Mouse (Mus musculus): Measurements from ENCODE around the gene Gm45713. TPM values are rescaled to one million over a fixed set of nuclear protein-coding genes. Genes with fewer than 3 reads are reported as not detected.
A peak's percentile ranks its signal among the peaks of the same experiment; 100 is the strongest.

Gm45713 gene
- polyA plus RNA-seq, 1 experiment from 2014 or later: not detected

DNA sequence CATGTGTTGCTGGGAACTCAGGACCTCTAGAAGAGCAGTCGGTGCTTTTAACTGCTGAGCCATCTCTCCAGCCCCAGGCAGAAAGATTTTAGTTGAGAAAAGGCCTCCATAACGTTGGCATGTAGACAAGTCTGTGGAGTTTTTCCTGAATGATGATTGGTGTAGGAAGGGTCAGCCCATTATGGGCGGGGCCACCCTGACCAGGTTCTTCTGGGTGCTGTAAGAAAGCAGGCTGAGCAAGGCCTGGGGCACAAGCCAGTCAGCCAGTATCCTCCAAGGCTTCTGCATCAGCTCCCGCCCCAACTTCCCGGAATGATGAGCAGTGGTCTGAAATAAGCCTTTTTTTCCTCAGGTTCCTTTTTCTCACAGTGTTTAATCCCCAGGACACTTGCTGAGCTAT is 55.0 kb downstream of the Gm45713 start:
- Histone ChIP-seq H3K9me3 (no peaks in the 10 kb centered on the region), H3K36me3 (replicated peaks) (peaks cover 63% of the 10 kb centered on the region), H3K27me3 (replicated peaks; ENCODE audit: low read depth, poor library complexity, severe bottlenecking) (no peaks in the 10 kb centered on the region), H3K4me1 (peaks cover 11% of the 10 kb centered on the region), H3K4me3 (no peak overlapping the region), H3K27ac (replicated peaks) (no peak overlapping the region)
- WGBS: 41% methylated on average over 5 of the region's 5 CpGs
- no peak for DNase-seq (ENCODE audit: low spot score)

DNA sequence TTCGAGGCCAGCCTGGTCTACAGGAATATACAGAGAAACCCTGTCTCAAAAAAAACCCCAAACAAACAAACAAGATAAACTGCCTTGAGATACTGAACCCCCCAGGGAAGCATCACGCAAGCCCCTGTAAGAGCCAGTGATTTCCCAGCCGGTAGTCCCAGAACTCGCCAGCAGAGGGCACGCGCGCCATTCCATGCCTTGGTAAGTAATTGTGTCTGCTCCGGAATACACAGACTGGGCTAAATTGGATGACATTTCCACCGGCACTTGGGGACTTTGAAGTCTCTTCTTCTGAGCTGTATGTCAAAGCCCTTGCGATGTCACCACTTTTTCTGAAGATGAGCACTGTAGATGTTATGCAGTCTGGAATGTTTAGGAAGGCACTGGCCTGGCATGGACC is 56.2 kb downstream of the Gm45713 start:
- Histone ChIP-seq H3K27me3 (replicated peaks; ENCODE audit: low read depth, poor library complexity, severe bottlenecking) (no peaks in the 10 kb centered on the region), H3K9me3 (no peaks in the 10 kb centered on the region), H3K27ac (replicated peaks) (no peak overlapping the region), H3K4me3 (no peak overlapping the region), H3K36me3 (replicated peaks) (peaks cover 63% of the 10 kb centered on the region), H3K4me1 (peaks cover 11% of the 10 kb centered on the region)
- 2% methylated on average over 10 of the region's 10 CpGs for WGBS
- peak; percentile 91 for DNase-seq (ENCODE audit: low spot score)

DNA sequence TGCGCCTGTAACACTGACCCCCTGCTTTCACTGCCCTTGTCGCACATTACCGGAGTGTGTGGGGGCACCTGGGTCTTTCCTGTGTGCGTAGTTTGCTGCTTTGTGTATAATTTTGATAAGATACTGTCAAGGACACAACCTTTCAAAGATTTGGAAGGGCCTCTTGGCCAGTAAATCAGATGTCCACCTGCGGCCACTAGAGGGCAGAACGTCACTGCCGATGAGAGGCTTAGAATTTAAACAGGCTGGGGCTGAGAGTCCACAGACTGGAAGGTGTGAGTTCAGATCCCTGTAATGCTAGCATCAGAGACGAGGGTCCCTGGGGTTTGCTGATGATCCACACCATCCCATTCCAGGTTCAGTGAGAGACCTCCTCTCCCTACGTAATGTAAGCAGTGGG is 57.5 kb downstream of the Gm45713 start:
- Histone ChIP-seq H3K4me1 (peaks cover 11% of the 10 kb centered on the region), H3K9me3 (no peaks in the 10 kb centered on the region), H3K27me3 (replicated peaks; ENCODE audit: low read depth, poor library complexity, severe bottlenecking) (no peaks in the 10 kb centered on the region), H3K4me3 (0 out of 2 replicates have a peak overlapping the region, but pooled peaks have one; percentile 3), H3K27ac (replicated peaks) (no peak overlapping the region), H3K36me3 (replicated peaks) (peaks cover 64% of the 10 kb centered on the region)
- peak; percentile 78 for DNase-seq (ENCODE audit: low spot score)
- WGBS: 40% methylated on average over 9 of the region's 9 CpGs

DNA sequence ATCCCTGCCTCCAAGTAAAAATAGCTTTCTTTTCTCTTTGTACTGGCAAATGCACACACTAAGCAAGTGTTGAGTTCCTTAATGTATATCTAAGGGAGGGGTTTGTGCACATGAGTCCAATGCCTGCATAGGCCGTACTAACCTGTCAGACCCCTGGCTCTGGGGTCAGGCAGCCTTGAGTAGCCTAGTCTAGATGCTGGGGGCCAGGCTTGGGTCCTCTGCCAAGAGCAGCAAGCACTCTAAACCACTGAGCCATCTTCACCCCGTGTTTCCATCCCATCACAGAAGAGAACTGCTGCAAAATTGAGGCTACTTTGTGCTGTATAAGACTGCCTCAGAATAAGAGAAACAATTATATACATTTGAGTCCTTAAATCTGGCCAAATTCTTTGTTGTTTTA is 58.2 kb downstream of the Gm45713 start:
- Histone ChIP-seq H3K27ac (replicated peaks) (no peak overlapping the region), H3K4me1 (peaks cover 9% of the 10 kb centered on the region), H3K27me3 (replicated peaks; ENCODE audit: low read depth, poor library complexity, severe bottlenecking) (no peaks in the 10 kb centered on the region), H3K36me3 (replicated peaks) (peaks cover 61% of the 10 kb centered on the region), H3K4me3 (no peak overlapping the region), H3K9me3 (no peaks in the 10 kb centered on the region)
- 93% methylated on average over 2 of the region's 2 CpGs for WGBS
- no peak for DNase-seq (ENCODE audit: low spot score)

DNA sequence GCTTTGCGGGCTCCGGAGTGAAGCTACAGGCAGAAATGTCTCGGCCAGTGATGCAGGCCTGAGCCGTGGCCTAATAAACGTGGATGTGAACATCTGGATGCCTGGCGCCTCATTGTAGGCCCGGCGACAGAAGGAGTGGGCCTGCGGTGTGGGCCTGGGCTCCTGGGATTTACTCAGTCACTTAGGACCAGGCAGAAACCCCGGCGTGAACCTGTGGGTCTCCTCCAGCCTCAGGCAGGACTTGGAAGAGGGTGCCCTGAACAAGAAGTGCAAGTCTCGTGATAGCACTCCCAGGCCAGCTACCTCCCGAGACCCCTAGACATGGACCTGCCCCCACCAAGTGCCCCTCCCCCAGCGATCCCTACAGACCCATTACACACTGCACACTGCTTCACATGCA is 58.7 kb downstream of the Gm45713 start:
- Histone ChIP-seq H3K27me3 (replicated peaks; ENCODE audit: low read depth, poor library complexity, severe bottlenecking) (no peaks in the 10 kb centered on the region), H3K27ac (replicated peaks) (no peak overlapping the region), H3K36me3 (replicated peaks) (peaks cover 56% of the 10 kb centered on the region), H3K9me3 (no peaks in the 10 kb centered on the region), H3K4me1 (peaks cover 4% of the 10 kb centered on the region), H3K4me3 (no peak overlapping the region)
- no peak for DNase-seq (ENCODE audit: low spot score)
- WGBS: 89% methylated on average over 14 of the region's 14 CpGs

DNA sequence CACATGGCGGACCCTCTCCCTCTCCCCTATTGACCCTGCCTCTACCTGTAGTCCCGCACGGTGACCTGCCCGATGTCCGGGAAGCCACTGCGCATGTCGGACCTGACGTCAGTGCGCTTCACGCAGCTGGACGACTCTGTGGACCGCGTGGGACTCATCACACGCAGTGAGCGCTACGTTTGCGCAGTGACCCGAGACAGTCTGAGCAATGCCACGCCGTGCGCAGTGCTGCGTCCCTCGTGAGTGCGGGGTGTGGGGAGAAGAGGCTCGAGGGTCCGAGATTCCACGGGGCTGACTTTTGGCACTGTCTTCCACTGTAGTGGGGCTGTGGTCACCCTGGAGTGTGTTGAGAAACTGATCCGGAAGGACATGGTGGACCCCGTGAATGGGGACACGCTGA is 59.5 kb downstream of the Gm45713 start:
- H3K27ac ChIP-seq (replicated peaks): no peak overlapping the region
- WGBS: 91% methylated on average over 30 of the region's 30 CpGs
- DNase-seq (ENCODE audit: low spot score): no peak
- H3K9me3 ChIP-seq: no peaks in the 10 kb centered on the region
- no peak overlapping the region for H3K4me3 ChIP-seq
- H3K36me3 ChIP-seq (replicated peaks): peaks cover 50% of the 10 kb centered on the region
- peaks cover 3% of the 10 kb centered on the region; the same call in 1 of the 2 replicates for H3K4me1 ChIP-seq
- no peaks in the 10 kb centered on the region for H3K27me3 ChIP-seq (replicated peaks; ENCODE audit: low read depth, poor library complexity, severe bottlenecking)

MicroRNAs encoded within 50 kb of the gene (microRNA counts, 519-probe panel; counts per million panel counts)
- microRNA mmu-miR-150: 188 counts per million, percentile 57 among the panel's probes with 10 or more counts

Small RNA genes within 50 kb of the gene (microRNA-seq; reads per million reads assigned to microRNA genes)
- gene Mir150 (3.7 reads per million, percentile 6 among the genes with 10 or more reads in this experiment), gene Mir5121 (48.5 reads per million, percentile 42 among the genes with 10 or more reads in this experiment), gene Mir7055 (not detected)

Other genes starting within 250 kb of the Gm45713 start
- gene Med25, start 243.5 kb downstream of the Gm45713 start, polyA plus RNA-seq (2016; fragmentation: Nextera tagmentation; extraction: Ambion mirVana): 135 and 146 TPM in 2 replicates
- 17.6 and 20.1 TPM in 2 replicates for gene Fuz, start 240.2 kb downstream of the Gm45713 start, polyA plus RNA-seq (2016; fragmentation: Nextera tagmentation; extraction: Ambion mirVana)
- gene Ap2a1, start 206.7 kb downstream of the Gm45713 start, polyA plus RNA-seq (2016; fragmentation: Nextera tagmentation; extraction: Ambion mirVana): 75.1 and 77.1 TPM in 2 replicates
- 0.14 and 0.30 TPM in 2 replicates for gene Tsks, start 193.0 kb downstream of the Gm45713 start, polyA plus RNA-seq (2016; fragmentation: Nextera tagmentation; extraction: Ambion mirVana)
- 18.5 and 18.8 TPM in 2 replicates for gene Cpt1c, start 161.4 kb downstream of the Gm45713 start, polyA plus RNA-seq (2016; fragmentation: Nextera tagmentation; extraction: Ambion mirVana)
- 968 and 991 TPM in 2 replicates for gene Prmt1, start 149.7 kb downstream of the Gm45713 start, polyA plus RNA-seq (2016; fragmentation: Nextera tagmentation; extraction: Ambion mirVana)
- 70.3 and 77.5 TPM in 2 replicates for gene Irf3, start 138.6 kb downstream of the Gm45713 start, polyA plus RNA-seq (2016; fragmentation: Nextera tagmentation; extraction: Ambion mirVana)
- 87.0 and 90.7 TPM in 2 replicates for gene Bcl2l12, start 137.5 kb downstream of the Gm45713 start, polyA plus RNA-seq (2016; fragmentation: Nextera tagmentation; extraction: Ambion mirVana)
- gene Scaf1, start 119.9 kb downstream of the Gm45713 start, polyA plus RNA-seq (2016; fragmentation: Nextera tagmentation; extraction: Ambion mirVana): 46.2 and 47.9 TPM in 2 replicates
- 18.8 and 20.3 TPM in 2 replicates for gene Rras, start 118.3 kb downstream of the Gm45713 start, polyA plus RNA-seq (2016; fragmentation: Nextera tagmentation; extraction: Ambion mirVana)
- 13.4 and 14.9 TPM in 2 replicates for gene Prr12, start 83.3 kb downstream of the Gm45713 start, polyA plus RNA-seq (2016; fragmentation: Nextera tagmentation; extraction: Ambion mirVana)
- 70.8 and 74.7 TPM in 2 replicates for gene Nosip, start 73.8 kb downstream of the Gm45713 start, polyA plus RNA-seq (2016; fragmentation: Nextera tagmentation; extraction: Ambion mirVana)
- gene Prrg2, start 73.6 kb downstream of the Gm45713 start, polyA plus RNA-seq (2016; fragmentation: Nextera tagmentation; extraction: Ambion mirVana): 23.3 and 24.4 TPM in 2 replicates
- gene Rcn3, start 44.0 kb downstream of the Gm45713 start, polyA plus RNA-seq (2016; fragmentation: Nextera tagmentation; extraction: Ambion mirVana): 144 and 156 TPM in 2 replicates
- 6.0 and 7.0 TPM in 2 replicates for gene Fcgrt, start 32.4 kb downstream of the Gm45713 start, polyA plus RNA-seq (2016; fragmentation: Nextera tagmentation; extraction: Ambion mirVana)
- gene Rps11, start 11.8 kb downstream of the Gm45713 start, polyA plus RNA-seq (2016; fragmentation: Nextera tagmentation; extraction: Ambion mirVana): 1,885 and 1,917 TPM in 2 replicates
- gene Rpl13a, start 7.5 kb downstream of the Gm45713 start, polyA plus RNA-seq (2016; fragmentation: Nextera tagmentation; extraction: Ambion mirVana): 1,273 and 1,282 TPM in 2 replicates
- 0.97 and 1.8 TPM in 2 replicates for gene Flt3l, start 201 bp upstream of the Gm45713 start, polyA plus RNA-seq (2016; fragmentation: Nextera tagmentation; extraction: Ambion mirVana)
- 99.6 and 103 TPM in 2 replicates for gene Pih1d1, start 18.1 kb upstream of the Gm45713 start, polyA plus RNA-seq (2016; fragmentation: Nextera tagmentation; extraction: Ambion mirVana)
- gene Aldh16a1, start 18.4 kb upstream of the Gm45713 start, polyA plus RNA-seq (2016; fragmentation: Nextera tagmentation; extraction: Ambion mirVana): 65.3 and 71.7 TPM in 2 replicates
- 0.74 and 1.2 TPM in 2 replicates for gene Slc17a7, start 27.7 kb upstream of the Gm45713 start, polyA plus RNA-seq (2016; fragmentation: Nextera tagmentation; extraction: Ambion mirVana)
- gene Gfy, start 43.3 kb upstream of the Gm45713 start, polyA plus RNA-seq (2016; fragmentation: Nextera tagmentation; extraction: Ambion mirVana): 0.10 and 0.29 TPM in 2 replicates
- not detected in 2 replicates for gene Pth2, start 44.8 kb upstream of the Gm45713 start, polyA plus RNA-seq (2016; fragmentation: Nextera tagmentation; extraction: Ambion mirVana)
- 0.62 and 0.67 TPM in 2 replicates for gene Ccdc155, start 68.7 kb upstream of the Gm45713 start, polyA plus RNA-seq (2016; fragmentation: Nextera tagmentation; extraction: Ambion mirVana)
- 1.2 and 2.0 TPM in 2 replicates for gene Dkkl1, start 75.9 kb upstream of the Gm45713 start, polyA plus RNA-seq (2016; fragmentation: Nextera tagmentation; extraction: Ambion mirVana)
- 394 and 421 TPM in 2 replicates for gene Tead2, start 79.5 kb upstream of the Gm45713 start, polyA plus RNA-seq (2016; fragmentation: Nextera tagmentation; extraction: Ambion mirVana)
- 0.50 and 0.88 TPM in 2 replicates for gene Cd37, start 102.9 kb upstream of the Gm45713 start, polyA plus RNA-seq (2016; fragmentation: Nextera tagmentation; extraction: Ambion mirVana)
- 0.28 and 0.32 TPM in 2 replicates for gene Slc6a16, start 104.9 kb upstream of the Gm45713 start, polyA plus RNA-seq (2016; fragmentation: Nextera tagmentation; extraction: Ambion mirVana)
- not detected in 2 replicates for gene Slc6a21, start 141.3 kb upstream of the Gm45713 start, polyA plus RNA-seq (2016; fragmentation: Nextera tagmentation; extraction: Ambion mirVana)
- 10.6 and 11.3 TPM in 2 replicates for gene Trpm4, start 197.5 kb upstream of the Gm45713 start, polyA plus RNA-seq (2016; fragmentation: Nextera tagmentation; extraction: Ambion mirVana)
- gene Hrc, start 199.1 kb upstream of the Gm45713 start, polyA plus RNA-seq (2016; fragmentation: Nextera tagmentation; extraction: Ambion mirVana): 0.31 and 0.64 TPM in 2 replicates
- 5.8 and 7.1 TPM in 2 replicates for gene Ppfia3, start 230.8 kb upstream of the Gm45713 start, polyA plus RNA-seq (2016; fragmentation: Nextera tagmentation; extraction: Ambion mirVana)
- 0.24 and 1.2 TPM in 2 replicates for gene Lin7b, start 234.4 kb upstream of the Gm45713 start, polyA plus RNA-seq (2016; fragmentation: Nextera tagmentation; extraction: Ambion mirVana)

Data from embryonic facial prominence, embryonic 10.5 days (tissue).